Mouse (Mus musculus) naive thymus-derived CD4-positive, alpha-beta T cell, adult 5 months (primary cell): ENCODE data around the gene Skint5. TPM values are rescaled to one million over a fixed set of nuclear protein-coding genes. Genes with fewer than 3 reads are reported as not detected.

Source experiments
- polyA plus RNA-seq: library from polyadenylated mRNA; unstranded; fragments of 100-300 nt; shearing (Covaris generic); gene quantifications from one replicate; pipeline ENCODE4 v1.2.1, GENCODE M21; 2017

Gene Skint5
- polyA plus RNA-seq, result not detected

DNA sequence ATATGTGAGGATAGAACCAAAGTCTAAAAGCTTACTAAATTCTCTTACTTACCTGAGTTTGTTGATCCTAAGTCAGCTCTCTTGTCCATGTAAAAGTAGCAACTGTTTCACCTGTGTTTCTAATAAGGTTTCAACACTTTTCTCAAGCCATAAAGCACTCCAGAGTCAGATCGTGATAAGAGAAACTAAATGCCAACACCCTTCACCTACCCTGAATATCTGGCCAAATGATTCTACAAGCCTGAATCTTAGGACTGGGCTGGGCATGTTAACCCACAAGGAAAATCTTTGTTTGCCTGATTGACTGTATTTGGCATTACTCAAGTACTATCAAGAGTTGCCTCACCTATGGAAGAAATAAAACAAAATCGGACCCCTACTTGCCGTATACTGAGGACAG is at the start of gene Skint5:
Gene Skint5 (minus strand): TSS at position 101 of the 400 bp plus-strand sequence.

Other genes with a start within 250 kb of the Skint5 start
- gene Skint11, start 163.9 kb upstream of the Skint5 start, polyA plus RNA-seq, result not detected